Mouse (Mus musculus) cortical plate, adult 2 months (tissue): ENCODE measurements around the gene Olfr657. TPM values are rescaled to one million over a fixed set of nuclear protein-coding genes. Genes with fewer than 3 reads are reported as not detected.

Source experiments
- H3K27ac ChIP-seq: fragments of 200-500 bp; 2 replicates; pipeline ENCODE4 v1.5.1; 2012; ENCODE audit warnings: low read length, control low read depth, inconsistent platforms; ENCODE audit not compliant: insufficient read depth
- H3K4me1 ChIP-seq: fragments of 200-500 bp; 2 replicates; pipeline ENCODE4 v1.6.1; 2011; ENCODE audit warnings: low read length; ENCODE audit not compliant: control insufficient read depth, insufficient read depth
- H3K4me3 ChIP-seq: fragments of 200-500 bp; 2 replicates; pipeline ENCODE4 v1.5.1; 2011; ENCODE audit warnings: mild to moderate bottlenecking, low read length, control low read depth; ENCODE audit not compliant: insufficient read depth
- CTCF ChIP-seq: fragments of 200-500 bp; IDR thresholded peaks from 2 replicates; pipeline ENCODE4 v1.5.1; 2011; ENCODE audit warnings: mild to moderate bottlenecking, control low read depth, low read length; ENCODE audit not compliant: insufficient read depth; ENCODE audit errors: extremely low read depth
- POLR2A ChIP-seq: fragments of 200-500 bp; IDR thresholded peaks from 2 replicates; pipeline ENCODE4 v1.6.1; 2011; ENCODE audit warnings: mild to moderate bottlenecking, low read length, control low read depth; ENCODE audit not compliant: insufficient read depth; ENCODE audit errors: extremely low read depth
- polyA plus RNA-seq: library from polyadenylated mRNA; depleted of rRNA; stranded (reverse); fragments of >200 nt; gene quantifications from 2 replicates; pipeline ENCODE4 v1.2.3, GENCODE M21; 2012; rRNA removed

Olfr657 gene
- not detected in 2 replicates for polyA plus RNA-seq

DNA sequence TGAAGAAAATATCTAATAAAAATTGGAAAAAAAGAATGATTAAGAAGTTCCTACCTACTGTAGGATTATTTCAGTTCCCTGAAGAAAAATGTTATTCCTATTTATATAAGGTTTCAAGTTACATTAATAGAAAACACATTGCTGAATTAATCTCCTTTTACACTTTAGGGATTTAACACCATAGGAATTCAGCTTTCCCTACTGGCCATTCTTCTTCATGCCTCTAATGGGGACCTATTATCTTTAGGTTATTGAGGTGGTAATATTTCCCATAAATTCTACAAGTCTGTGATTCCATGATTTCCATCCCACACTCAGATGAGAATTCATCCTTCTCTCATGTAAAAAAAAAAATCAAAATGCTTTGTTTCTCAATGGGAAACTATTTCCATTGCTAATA, at the start of gene Olfr657:
TSS of gene Olfr657 (plus strand) at position 301 of the 400 bp plus-strand sequence.
- TF ChIP-seq CTCF (no peak), POLR2A (no peak)
- H3K4me1 ChIP-seq = no peaks in the 10 kb centered on the region
- no peak within 1 kb of the TSS for H3K4me3 ChIP-seq
- H3K27ac ChIP-seq = no peak within 1 kb of the TSS

DNA sequence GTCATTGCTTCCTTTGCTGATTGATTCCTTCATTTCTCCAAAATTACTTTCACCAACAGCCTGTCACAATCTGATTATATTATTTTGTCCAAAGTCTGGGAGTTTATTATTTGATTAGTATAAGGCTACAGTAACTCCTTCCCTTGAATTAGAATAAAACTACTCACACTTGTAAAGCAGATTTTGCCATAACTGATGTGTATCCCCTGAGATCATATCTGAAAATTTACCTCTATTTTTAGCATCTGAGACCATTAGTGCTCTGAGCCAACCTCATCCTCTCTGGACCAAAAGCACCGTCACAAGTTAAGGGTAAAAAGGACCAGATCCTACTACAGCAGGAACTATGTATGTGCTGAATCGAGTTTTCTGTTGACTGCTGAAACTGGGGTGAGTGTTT, 47.6 kb upstream of the Olfr657 start, which contains the start of gene Olfr653:
TSS of gene Olfr653 (plus strand) at position 301 of the 400 bp plus-strand sequence.
- TF ChIP-seq POLR2A (no peak), CTCF (no peak)
- no peak within 1 kb of the TSS for H3K27ac ChIP-seq

DNA sequence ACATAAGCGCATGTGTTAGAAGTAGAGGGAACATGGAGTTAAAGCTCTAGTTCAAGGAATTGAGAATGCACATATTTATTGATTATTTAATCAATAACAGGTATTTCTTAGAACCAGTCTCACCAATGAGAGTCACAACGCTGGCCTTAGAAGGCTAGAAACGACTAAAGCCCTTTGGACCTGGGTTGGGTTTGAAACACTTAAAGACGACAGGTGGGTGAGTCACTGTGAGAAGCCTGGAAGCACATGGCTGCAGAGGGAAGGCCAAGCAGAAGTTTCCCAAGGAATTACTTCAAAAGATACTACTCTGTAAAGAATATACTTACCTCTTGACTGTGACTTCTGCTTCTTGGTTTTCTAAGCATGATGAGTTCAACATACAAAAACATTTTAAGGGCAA, 43.7 kb upstream of the Olfr657 start:
- H3K27ac ChIP-seq = no peak overlapping the region
- H3K4me3 ChIP-seq = no peak overlapping the region
- H3K4me1 ChIP-seq = no peaks in the 10 kb centered on the region
- TF ChIP-seq POLR2A (no peak), CTCF (no peak)

More for the DNA sequence above, 47.6 kb upstream of the Olfr657 start, which contains the start of gene Olfr653:
- no peaks in the 10 kb centered on the region for H3K4me1 ChIP-seq
- no peak within 1 kb of the TSS for H3K4me3 ChIP-seq

DNA sequence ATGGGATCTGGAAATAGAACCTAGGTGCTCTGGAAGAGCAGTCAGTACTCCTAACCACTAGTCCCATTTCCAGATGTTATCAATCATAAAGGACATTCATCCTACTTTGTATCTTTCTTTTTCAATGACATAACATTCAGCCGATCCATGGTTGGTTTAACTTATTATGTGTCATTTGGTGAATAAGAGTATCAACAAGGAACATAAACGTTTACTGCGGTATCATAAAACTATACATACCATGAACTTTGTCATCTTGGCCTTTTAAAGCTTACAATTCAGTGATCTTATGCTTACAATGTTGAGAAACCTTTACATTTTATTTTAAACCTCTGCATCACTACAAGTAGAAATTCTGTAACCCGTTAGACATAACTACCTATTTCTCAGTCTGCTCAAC, 43.2 kb upstream of the Olfr657 start:
- TF ChIP-seq CTCF = no peak
- TF ChIP-seq POLR2A = no peak
- Histone ChIP-seq H3K4me3 (no peak overlapping the region), H3K4me1 (no peaks in the 10 kb centered on the region), H3K27ac (no peak overlapping the region)

DNA sequence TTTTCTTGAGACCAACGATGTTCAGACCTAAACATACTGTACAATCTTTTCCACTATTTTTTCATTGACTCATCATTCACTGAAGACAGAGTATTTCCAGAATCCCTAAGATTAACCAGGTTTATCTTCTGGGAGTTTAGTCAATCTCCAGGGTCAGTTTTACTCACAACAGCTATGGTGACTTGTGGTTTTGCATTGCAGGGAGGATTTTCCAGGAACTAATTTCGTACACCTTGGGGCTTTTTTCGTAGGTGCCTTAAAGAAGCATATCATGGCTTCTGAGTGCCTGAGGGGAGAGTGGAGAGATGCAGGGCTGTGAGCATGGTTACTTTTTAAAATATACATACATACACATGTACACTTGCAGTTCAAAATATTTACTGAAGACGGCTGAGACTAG, 37.9 kb upstream of the Olfr657 start, which contains the start of gene Olfr654:
TSS of gene Olfr654 (plus strand) at position 301 of the 400 bp plus-strand sequence.
- Histone ChIP-seq H3K27ac (no peak within 1 kb of the TSS), H3K4me1 (no peaks in the 10 kb centered on the region), H3K4me3 (no peak within 1 kb of the TSS)
- TF ChIP-seq CTCF = no peak
- no peak for TF ChIP-seq POLR2A

DNA sequence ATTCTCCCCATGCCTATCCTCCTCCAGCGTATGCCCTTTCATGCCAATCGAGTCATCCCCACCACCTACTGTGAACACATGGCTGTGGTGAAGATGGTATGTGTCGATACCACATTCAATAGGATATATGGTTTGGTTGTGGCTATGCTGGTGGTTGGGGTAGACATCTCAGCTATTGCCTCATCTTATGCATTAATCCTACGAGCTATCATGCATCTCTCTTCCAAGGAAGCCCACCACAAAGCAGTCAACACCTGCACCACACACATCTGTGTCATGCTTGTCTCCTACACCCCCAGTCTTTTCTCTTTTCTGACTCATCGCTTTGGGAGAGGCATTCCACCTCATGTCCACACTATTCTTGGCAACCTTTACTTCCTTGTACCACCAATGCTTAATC, 36.3 kb upstream of the Olfr657 start:
- no peak overlapping the region for H3K27ac ChIP-seq
- H3K4me1 ChIP-seq = no peaks in the 10 kb centered on the region
- TF ChIP-seq POLR2A = no peak
- no peak for TF ChIP-seq CTCF
- no peak overlapping the region for H3K4me3 ChIP-seq

DNA sequence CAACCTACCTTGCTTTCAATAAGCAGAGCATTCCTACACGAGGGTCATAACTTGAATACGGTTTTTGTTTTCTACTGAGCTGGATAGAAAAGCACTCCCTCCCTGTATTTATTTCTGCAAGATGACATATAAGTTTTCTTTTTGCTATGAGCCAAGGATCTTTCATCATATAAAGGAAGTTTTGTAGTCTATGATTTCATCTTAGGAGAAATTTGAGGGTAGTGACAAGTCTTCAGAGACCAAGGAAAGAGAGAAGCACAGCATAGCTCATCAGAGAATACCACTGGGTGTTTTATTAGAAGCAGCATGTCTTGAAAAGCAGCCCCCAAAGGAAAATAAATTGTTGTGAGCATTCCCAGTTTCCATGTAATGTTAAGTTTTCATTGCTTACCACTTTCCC, 22.9 kb upstream of the Olfr657 start, which contains the start of gene Olfr655:
TSS of gene Olfr655 (minus strand) at position 101 of the 400 bp plus-strand sequence.
- Histone ChIP-seq H3K27ac (no peak within 1 kb of the TSS), H3K4me1 (no peaks in the 10 kb centered on the region), H3K4me3 (no peak within 1 kb of the TSS)
- TF ChIP-seq POLR2A (no peak), CTCF (no peak)

DNA sequence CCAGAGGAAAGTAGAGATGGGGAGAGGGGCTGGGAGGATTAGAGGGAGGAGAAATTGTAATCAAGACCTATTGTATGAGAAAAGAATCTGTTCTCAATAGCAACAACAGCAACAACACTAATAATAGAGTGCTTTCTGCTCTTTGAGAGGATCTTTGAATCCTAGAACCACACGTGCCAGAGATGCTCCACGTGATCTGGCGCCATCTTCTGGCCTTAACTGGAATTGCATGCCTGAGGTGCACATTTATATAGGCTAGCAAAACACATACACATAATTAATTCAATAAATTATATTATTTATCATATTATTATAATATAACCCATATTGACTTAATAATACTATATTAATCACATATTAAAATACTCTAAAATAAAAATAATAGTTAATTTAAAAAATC, 21.4 kb upstream of the Olfr657 start:
- Histone ChIP-seq H3K27ac (no peak overlapping the region), H3K4me3 (no peak overlapping the region), H3K4me1 (no peaks in the 10 kb centered on the region)
- TF ChIP-seq POLR2A = no peak
- peak; percentile 21; the same call in 1 of the 2 replicates for TF ChIP-seq CTCF

DNA sequence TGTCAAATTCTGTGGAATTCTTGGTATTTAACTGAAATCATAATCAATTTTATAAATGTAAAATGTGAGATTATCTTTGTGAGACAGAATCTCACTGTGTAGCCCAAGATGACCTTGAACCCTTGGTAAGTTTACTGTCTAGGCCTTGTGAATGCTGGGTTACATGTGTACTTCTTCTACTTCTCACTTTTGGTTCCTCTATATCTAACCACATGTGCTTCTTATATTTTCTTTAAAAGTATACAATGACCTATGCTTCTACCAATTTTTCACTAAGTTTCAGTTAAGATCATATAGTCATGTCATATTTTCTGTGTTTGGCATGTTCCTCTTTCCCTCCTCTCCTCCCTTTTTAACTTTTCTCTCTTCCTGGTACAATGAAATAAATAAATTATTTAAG, 19.9 kb upstream of the Olfr657 start:
- no peaks in the 10 kb centered on the region for H3K4me1 ChIP-seq
- TF ChIP-seq POLR2A (no peak), CTCF (no peak)
- H3K27ac ChIP-seq = no peak overlapping the region
- H3K4me3 ChIP-seq = no peak overlapping the region

DNA sequence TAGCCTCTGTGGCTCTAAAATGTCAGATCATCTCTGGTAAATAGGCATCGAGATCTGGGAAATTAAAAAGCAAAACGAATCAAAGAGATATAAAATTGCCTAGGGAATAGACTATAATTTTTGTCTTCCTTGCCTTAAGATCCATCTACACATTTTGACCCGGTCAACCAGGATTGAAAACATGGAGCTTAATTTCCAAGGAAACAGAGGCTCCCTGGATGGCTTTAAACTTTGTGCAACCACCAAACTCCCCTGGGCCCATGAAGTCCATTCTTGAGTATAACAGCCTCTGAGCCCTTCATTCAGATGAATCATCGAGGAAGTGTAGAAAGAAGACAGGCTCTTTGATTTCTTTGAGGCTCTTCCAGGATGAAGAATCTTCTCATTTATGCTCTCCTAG, 10.9 kb upstream of the Olfr657 start, which contains the start of gene Olfr656:
TSS of gene Olfr656 (plus strand) at position 301 of the 400 bp plus-strand sequence.
- H3K4me1 ChIP-seq = no peaks in the 10 kb centered on the region
- H3K27ac ChIP-seq = no peak within 1 kb of the TSS
- H3K4me3 ChIP-seq = no peak within 1 kb of the TSS
- TF ChIP-seq POLR2A = no peak
- TF ChIP-seq CTCF = no peak
